Mouse (Mus musculus) kidney, postnatal 4 days (tissue): ENCODE measurements around the gene Klf8.
"Not testable (repeated sequence)": the region's sequence is repeated elsewhere in the genome, so short reads cannot be mapped to it uniquely, and the experiment has no call there.

ENCODE experiments used
- DNase-seq, 2 experiments: peaks; one replicate each; pipeline ENCODE4 v3.0.0; 2021; ENCODE audit warnings: mixed read lengths in 2 of 2

Klf8 gene

GRCm38 (mm10) chrX:153237304-153237919, at the start of gene Klf8:
Klf8 (plus strand) TSS chrX:153237466.
- peak; percentile 4 to 32 for DNase-seq

- DNase-seq, result peak; percentile 4 to 26
Measured at GRCm38 (mm10) chrX:153199185-153199584, 38.1 kb upstream of the Klf8 start.

GRCm38 (mm10) chrX:153211101-153211500, 26.2 kb upstream of the Klf8 start:
- no peak for DNase-seq

GRCm38 (mm10) chrX:153231240-153231639, 6.0 kb upstream of the Klf8 start:
- no peak for DNase-seq

- DNase-seq, result peak in 1 of 2 experiments; percentile 10
Measured at GRCm38 (mm10) chrX:153233255-153233654, 4.0 kb upstream of the Klf8 start.

GRCm38 (mm10) chrX:153237920-153238504, 746 bp downstream of the Klf8 start:
- peak; percentile 16 to 45 for DNase-seq

GRCm38 (mm10) chrX:153254256-153254655, 17.0 kb downstream of the Klf8 start:
- no peak for DNase-seq

- no peak for DNase-seq
Measured at GRCm38 (mm10) chrX:153255504-153255903, 18.2 kb downstream of the Klf8 start.

GRCm38 (mm10) chrX:153282185-153282584, 44.9 kb downstream of the Klf8 start:
- no peak for DNase-seq

- DNase-seq, result no peak
Measured at GRCm38 (mm10) chrX:153311356-153311755, 74.1 kb downstream of the Klf8 start.

GRCm38 (mm10) chrX:153323105-153323504, 85.8 kb downstream of the Klf8 start:
- peak; percentile 1 for DNase-seq

GRCm38 (mm10) chrX:153334140-153334539, 96.9 kb downstream of the Klf8 start:
- DNase-seq, result not testable (repeated sequence)

GRCm38 (mm10) chrX:153359331-153360215, 122.3 kb downstream of the Klf8 start:
- peak; percentile 37 to 66 for DNase-seq

- DNase-seq, result peak; percentile 19 to 42
Measured at GRCm38 (mm10) chrX:153360216-153360590, 122.9 kb downstream of the Klf8 start.

GRCm38 (mm10) chrX:153360666-153361269, 123.5 kb downstream of the Klf8 start:
- no peak for DNase-seq

- peak; percentile 59 to 66 for DNase-seq
Measured at GRCm38 (mm10) chrX:153366754-153367153, 129.5 kb downstream of the Klf8 start.

GRCm38 (mm10) chrX:153369780-153370179, 132.5 kb downstream of the Klf8 start:
- no peak for DNase-seq

GRCm38 (mm10) chrX:153375105-153375504, 137.8 kb downstream of the Klf8 start:
- DNase-seq, result no peak

GRCm38 (mm10) chrX:153381753-153382152, 144.5 kb downstream of the Klf8 start:
- no peak for DNase-seq

- peak; percentile 36 to 37 for DNase-seq
Measured at GRCm38 (mm10) chrX:153389291-153389690, 152.0 kb downstream of the Klf8 start.

GRCm38 (mm10) chrX:153417067-153417466, 179.8 kb downstream of the Klf8 start:
- DNase-seq, result no peak

- DNase-seq, result no peak
Measured at GRCm38 (mm10) chrX:153433659-153434293, 196.5 kb downstream of the Klf8 start.

- DNase-seq, result no peak
Measured at GRCm38 (mm10) chrX:153439573-153439972, 202.3 kb downstream of the Klf8 start.
